ENCODE assay signal across 12 mouse cellular contexts in genomic region chr3:137129967-137130366, GRCm38 (mm10).
"Had no signal": no experiment of that assay in that cellular context is flagged by ENCODE, and none has a peak within 500 bp of the region (broad histone marks: within the 10 kb centered on the region; RNA-seq: fewer than 3 reads in every experiment).

No protein-coding gene starts in this region.

- DNase-seq: retina, postnatal 1 day; right cerebral cortex, adult 18-20 months; right cerebral cortex, postnatal 14 days; right cerebral cortex, postnatal 25 days; right cerebral cortex, postnatal 4 days; spleen, adult 18-20 months; thymus, adult 18-20 months; thymus, adult 2 months; thymus, postnatal 14 days; thymus, postnatal 25 days; thymus, postnatal 36 days; thymus, postnatal 4 days had no signal
